Mouse (Mus musculus): ENCODE results near the gene Gna13. TPM values are rescaled to one million over a fixed set of nuclear protein-coding genes. Genes with fewer than 3 reads are reported as not detected.

Gene Gna13
- polyA plus RNA-seq, 1 experiment = 60.3 TPM

DNA sequence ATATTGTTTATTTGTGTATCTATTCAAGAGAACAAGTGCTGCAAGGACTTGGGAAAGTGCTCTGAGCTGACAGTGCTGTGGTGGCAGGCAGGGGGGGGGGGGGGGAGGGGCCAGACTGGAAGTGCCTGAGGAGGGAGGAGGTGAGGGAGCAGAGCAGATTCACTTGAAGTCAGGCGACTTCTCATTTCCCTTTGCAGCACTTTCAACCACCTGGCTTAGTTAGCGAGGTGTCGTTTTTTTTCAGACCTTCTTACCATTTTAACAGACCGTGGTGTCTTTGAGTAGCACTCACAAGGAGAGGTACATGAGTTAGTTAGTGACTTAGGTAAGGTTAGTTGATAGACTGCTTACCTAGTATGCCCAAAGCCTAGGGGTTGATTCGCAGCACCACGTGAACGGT, 12.8 kb downstream of the Gna13 start:
- WGBS = 75% methylated on average over 7 of the region's 7 CpGs

GRCm38 (mm10) chr11:109376484-109377143, 14.0 kb downstream of the Gna13 start:
- no peak overlapping the region for H3K27ac ChIP-seq (ENCODE audit: insufficient read depth, low read depth, low read length)
- WGBS = 34% methylated on average over 7 of the region's 7 CpGs

More for the DNA sequence above, 12.8 kb downstream of the Gna13 start:
- H3K4me1 ChIP-seq (ENCODE audit: control insufficient read depth, insufficient read depth, insufficient read length, low read length) = peaks cover 31% of the 10 kb centered on the region
- TF ChIP-seq CTCF (IDR thresholded peaks at IDR 0.05; ENCODE audit: extremely low read depth, insufficient read length, insufficient replicate concordance, low read depth, low read length) (no peak), POLR2A (IDR thresholded peaks at IDR 0.05; ENCODE audit: low read depth, low read length) (no peak)
- no peak overlapping the region for H3K27ac ChIP-seq (ENCODE audit: insufficient read depth, low read depth, low read length)
- H3K36me3 ChIP-seq (ENCODE audit: control insufficient read depth, insufficient read depth, low read length) = peaks cover 9% of the 10 kb centered on the region; the same call in 1 of the 2 replicates
- H3K4me3 ChIP-seq (ENCODE audit: low read depth, low read length) = no peak overlapping the region
- H3K27me3 ChIP-seq (ENCODE audit: control insufficient read depth, insufficient read depth, low read length) = no peaks in the 10 kb centered on the region

DNA sequence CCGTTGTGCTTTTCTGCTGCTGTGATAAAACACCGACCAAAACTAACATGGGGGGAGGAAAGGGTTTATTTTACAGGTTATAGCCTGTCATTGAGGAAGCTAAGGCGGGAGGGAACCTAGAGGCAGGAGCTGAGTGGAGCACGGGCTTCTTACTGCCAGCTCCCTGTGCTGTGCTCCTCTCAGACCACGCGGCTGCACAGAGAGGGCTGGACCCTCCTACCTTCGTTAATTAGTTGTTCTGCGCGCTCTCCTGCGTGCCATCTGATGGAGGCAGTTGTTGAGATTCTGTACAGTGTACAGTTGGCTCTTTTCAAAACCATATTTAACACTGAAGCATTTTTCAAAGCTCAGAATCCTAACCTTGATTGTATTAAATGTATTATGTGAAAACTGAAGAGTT, 14.8 kb downstream of the Gna13 start:
- no peak overlapping the region for H3K27ac ChIP-seq (ENCODE audit: insufficient read depth, low read depth, low read length)
- TF ChIP-seq POLR2A (IDR thresholded peaks at IDR 0.05; ENCODE audit: low read depth, low read length) = no peak
- no peaks in the 10 kb centered on the region for H3K27me3 ChIP-seq (ENCODE audit: control insufficient read depth, insufficient read depth, low read length)
- H3K36me3 ChIP-seq (ENCODE audit: control insufficient read depth, insufficient read depth, low read length) = peaks cover 8% of the 10 kb centered on the region; the same call in 1 of the 2 replicates
- H3K4me3 ChIP-seq (ENCODE audit: low read depth, low read length) = no peak overlapping the region
- H3K4me1 ChIP-seq (ENCODE audit: control insufficient read depth, insufficient read depth, insufficient read length, low read length) = peaks cover 31% of the 10 kb centered on the region
- 41% methylated on average over 10 of the region's 10 CpGs for WGBS

More at GRCm38 (mm10) chr11:109376484-109377143, 14.0 kb downstream of the Gna13 start:
- TF ChIP-seq POLR2A (IDR thresholded peaks at IDR 0.05; ENCODE audit: low read depth, low read length) (no peak), CTCF (IDR thresholded peaks at IDR 0.05; ENCODE audit: extremely low read depth, insufficient read length, insufficient replicate concordance, low read depth, low read length) (no peak)
- H3K4me3 ChIP-seq (ENCODE audit: low read depth, low read length) = no peak overlapping the region
- no peaks in the 10 kb centered on the region for H3K27me3 ChIP-seq (ENCODE audit: control insufficient read depth, insufficient read depth, low read length)
- peaks cover 31% of the 10 kb centered on the region for H3K4me1 ChIP-seq (ENCODE audit: control insufficient read depth, insufficient read depth, insufficient read length, low read length)
- H3K36me3 ChIP-seq (ENCODE audit: control insufficient read depth, insufficient read depth, low read length) = peaks cover 12% of the 10 kb centered on the region; the same call in 1 of the 2 replicates

DNA sequence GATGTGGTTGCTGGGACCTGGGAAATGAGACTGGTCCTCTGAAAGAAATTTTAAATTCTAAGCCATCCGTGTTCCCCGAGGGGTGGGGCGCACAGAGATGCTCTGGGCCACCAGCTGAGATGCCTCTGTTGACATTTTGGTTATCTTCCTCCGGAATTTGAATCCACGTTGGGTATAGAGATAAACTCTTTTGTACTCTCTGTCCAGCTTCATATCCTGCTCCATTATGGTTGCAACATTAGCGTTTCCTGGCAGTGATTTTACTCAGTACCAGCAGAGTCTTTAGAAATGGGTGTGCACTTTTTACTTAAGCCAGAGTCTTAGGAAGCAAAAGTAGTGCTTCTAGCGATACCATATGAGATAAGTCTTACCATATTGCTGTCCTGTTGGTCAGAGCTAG, 15.4 kb downstream of the Gna13 start:
- H3K4me3 ChIP-seq (ENCODE audit: low read depth, low read length) = no peak overlapping the region
- peaks cover 31% of the 10 kb centered on the region for H3K4me1 ChIP-seq (ENCODE audit: control insufficient read depth, insufficient read depth, insufficient read length, low read length)
- H3K36me3 ChIP-seq (ENCODE audit: control insufficient read depth, insufficient read depth, low read length) = peaks cover 8% of the 10 kb centered on the region; the same call in 1 of the 2 replicates
- H3K27ac ChIP-seq (ENCODE audit: insufficient read depth, low read depth, low read length) = no peak overlapping the region
- 48% methylated on average over 7 of the region's 7 CpGs for WGBS
- TF ChIP-seq CTCF (IDR thresholded peaks at IDR 0.05; ENCODE audit: extremely low read depth, insufficient read length, insufficient replicate concordance, low read depth, low read length) (no peak), POLR2A (IDR thresholded peaks at IDR 0.05; ENCODE audit: low read depth, low read length) (no peak)
- H3K27me3 ChIP-seq (ENCODE audit: control insufficient read depth, insufficient read depth, low read length) = no peaks in the 10 kb centered on the region

DNA sequence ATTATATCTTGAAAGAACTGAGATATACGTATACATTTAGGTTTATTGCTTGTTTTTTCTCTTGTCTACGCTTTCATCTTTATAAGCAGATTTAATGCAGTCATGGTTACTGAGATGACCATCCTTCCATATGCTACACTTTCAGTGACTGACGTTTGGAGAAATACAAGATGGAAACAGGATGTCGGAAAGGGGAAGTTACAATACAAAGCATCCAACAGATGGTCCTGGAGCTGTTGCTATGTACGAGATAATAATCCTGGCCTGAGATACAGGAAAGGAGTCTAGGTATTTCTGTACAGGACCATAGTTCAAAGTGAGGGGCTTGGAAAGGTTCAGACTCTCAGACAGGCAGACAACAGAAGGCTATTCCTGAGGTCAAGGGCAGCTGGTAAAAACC, 18.0 kb downstream of the Gna13 start:
- Histone ChIP-seq H3K27me3 (ENCODE audit: control insufficient read depth, insufficient read depth, low read length) (no peaks in the 10 kb centered on the region), H3K36me3 (ENCODE audit: control insufficient read depth, insufficient read depth, low read length) (peaks cover 4% of the 10 kb centered on the region; the same call in 1 of the 2 replicates), H3K4me3 (ENCODE audit: low read depth, low read length) (no peak overlapping the region), H3K4me1 (ENCODE audit: control insufficient read depth, insufficient read depth, insufficient read length, low read length) (peaks cover 23% of the 10 kb centered on the region), H3K27ac (ENCODE audit: insufficient read depth, low read depth, low read length) (no peak overlapping the region)
- 66% methylated on average over 5 of the region's 5 CpGs for WGBS
- TF ChIP-seq CTCF (IDR thresholded peaks at IDR 0.05; ENCODE audit: extremely low read depth, insufficient read length, insufficient replicate concordance, low read depth, low read length) (no peak), POLR2A (IDR thresholded peaks at IDR 0.05; ENCODE audit: low read depth, low read length) (no peak)

- H3K27me3 ChIP-seq (ENCODE audit: control insufficient read depth, insufficient read depth, low read length) = no peaks in the 10 kb centered on the region
- no peak overlapping the region for H3K27ac ChIP-seq (ENCODE audit: insufficient read depth, low read depth, low read length)
- H3K36me3 ChIP-seq (ENCODE audit: control insufficient read depth, insufficient read depth, low read length) = peaks cover 6% of the 10 kb centered on the region; the same call in 1 of the 2 replicates
- peaks cover 5% of the 10 kb centered on the region for H3K4me1 ChIP-seq (ENCODE audit: control insufficient read depth, insufficient read depth, insufficient read length, low read length)
- no peak overlapping the region for H3K4me3 ChIP-seq (ENCODE audit: low read depth, low read length)
- no peak for TF ChIP-seq POLR2A (IDR thresholded peaks at IDR 0.05; ENCODE audit: low read depth, low read length)
- TF ChIP-seq CTCF (IDR thresholded peaks at IDR 0.05; ENCODE audit: extremely low read depth, insufficient read length, insufficient replicate concordance, low read depth, low read length) = no peak
- 91% methylated on average over 8 of the region's 8 CpGs for WGBS
These were observed 22.7 kb downstream of the Gna13 start for GRCm38 (mm10) chr11:109385296-109385695.

DNA sequence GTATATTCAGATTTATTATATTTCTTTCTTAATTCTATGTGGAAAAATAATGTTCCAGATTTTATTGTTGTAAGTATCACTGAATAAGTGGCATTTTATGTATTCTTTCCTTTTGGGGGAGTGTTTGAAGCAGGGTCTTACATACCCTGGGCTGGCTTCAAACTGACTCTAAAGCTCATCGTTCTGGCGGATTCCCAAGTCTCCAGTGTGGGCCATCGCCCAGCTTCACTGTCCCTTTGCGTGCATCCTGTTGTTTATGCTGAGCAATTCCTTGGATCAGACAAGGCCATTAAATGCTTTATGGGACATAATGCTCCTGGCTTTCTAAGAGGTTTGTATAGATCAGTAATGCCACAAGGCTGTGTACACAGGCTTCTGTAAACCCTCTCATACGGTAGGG, 26.4 kb downstream of the Gna13 start:
- TF ChIP-seq POLR2A (IDR thresholded peaks at IDR 0.05; ENCODE audit: low read depth, low read length) = no peak
- no peak for TF ChIP-seq CTCF (IDR thresholded peaks at IDR 0.05; ENCODE audit: extremely low read depth, insufficient read length, insufficient replicate concordance, low read depth, low read length)
- Histone ChIP-seq H3K27me3 (ENCODE audit: control insufficient read depth, insufficient read depth, low read length) (no peaks in the 10 kb centered on the region), H3K4me1 (ENCODE audit: control insufficient read depth, insufficient read depth, insufficient read length, low read length) (peaks cover 2% of the 10 kb centered on the region), H3K4me3 (ENCODE audit: low read depth, low read length) (no peak overlapping the region), H3K27ac (ENCODE audit: insufficient read depth, low read depth, low read length) (no peak overlapping the region), H3K36me3 (ENCODE audit: control insufficient read depth, insufficient read depth, low read length) (peaks cover 19% of the 10 kb centered on the region)
- WGBS = 75% methylated on average over 5 of the region's 5 CpGs
